Mouse (Mus musculus) MEL (cell line): ENCODE data around the gene Gyg. TPM values are rescaled to one million over a fixed set of nuclear protein-coding genes. Genes with fewer than 3 reads are reported as not detected.

ENCODE experiments used
- DNase-seq: peaks from one replicate; pipeline ENCODE4 v3.0.0; 2011; ENCODE audit warnings: low read depth, low spot score
- H3K27ac ChIP-seq: 2 replicates; pipeline ENCODE4 v1.5.1; 2012; ENCODE audit warnings: low read depth, mild to moderate bottlenecking, control low read depth, low read length, moderate library complexity; ENCODE audit not compliant: control insufficient read depth
- H3K27me3 ChIP-seq, 2 experiments: fragments of 150-350 bp in 1 of 2; sonication (generic) in 1 of 2; 2 replicates each; pipeline ENCODE4 v1.6.1; 2012; ENCODE audit warnings: low read length in 2 of 2, mild to moderate bottlenecking in 2 of 2, improper control_type of control experiment in 1 of 2, moderate library complexity in 1 of 2; ENCODE audit not compliant: insufficient read depth in 2 of 2, control insufficient read depth in 1 of 2
- H3K36me3 ChIP-seq, 2 experiments: 2 replicates each; pipeline ENCODE4 v1.6.1; 2012 to 2014; ENCODE audit warnings: low read length in 2 of 2, improper control_type of control experiment in 1 of 2, inconsistent platforms in 1 of 2, mild to moderate bottlenecking in 1 of 2; ENCODE audit not compliant: insufficient read depth in 2 of 2, control insufficient read depth in 1 of 2
- H3K4me1 ChIP-seq, 2 experiments: fragments of 150-350 bp in 1 of 2; sonication (generic) in 1 of 2; 2 replicates each; pipeline ENCODE4 v1.6.1; 2012; ENCODE audit warnings: low read length in 2 of 2, improper control_type of control experiment in 1 of 2, mild to moderate bottlenecking in 1 of 2; ENCODE audit not compliant: insufficient read depth in 2 of 2, control insufficient read depth in 1 of 2
- H3K4me3 ChIP-seq, 2 experiments: fragments of 150-350 bp in 1 of 2; sonication (generic) in 1 of 2; 2 replicates each; pipeline ENCODE4 v1.5.1; 2012; ENCODE audit warnings: low read depth in 2 of 2, low read length in 2 of 2, mild to moderate bottlenecking in 2 of 2, moderate library complexity in 2 of 2, control low read depth in 1 of 2, improper control_type of control experiment in 1 of 2; ENCODE audit not compliant: control insufficient read depth in 1 of 2, insufficient read depth in 1 of 2
- H3K79me2 ChIP-seq: 2 replicates; pipeline ENCODE4 v1.6.1; 2012; ENCODE audit warnings: mild to moderate bottlenecking, low read length, moderate library complexity; ENCODE audit not compliant: control insufficient read depth, poor library complexity, insufficient read depth
- H3K9ac ChIP-seq: 2 replicates; pipeline ENCODE4 v1.6.1; 2012; ENCODE audit warnings: low read depth, mild to moderate bottlenecking, control low read depth, low read length, moderate library complexity; ENCODE audit not compliant: control insufficient read depth, poor library complexity, severe bottlenecking
- H3K9me3 ChIP-seq: fragments of 150-350 bp; sonication (generic); replicated peaks from 2 replicates; pipeline ENCODE4 v1.6.1; 2012; ENCODE audit warnings: mild to moderate bottlenecking, low read length, improper control_type of control experiment, moderate library complexity; ENCODE audit not compliant: insufficient read depth
- BHLHE40 ChIP-seq: IDR thresholded peaks from 2 replicates; pipeline ENCODE4 v1.6.1; 2012; ENCODE audit warnings: low read depth, mild to moderate bottlenecking, inconsistent platforms, low read length, improper control_type of control experiment, borderline replicate concordance
- CHD1 ChIP-seq: IDR thresholded peaks from 2 replicates; pipeline ENCODE4 v1.6.1; 2012; ENCODE audit warnings: low read depth, mild to moderate bottlenecking, inconsistent platforms, low read length, improper control_type of control experiment
- E2F4 ChIP-seq: IDR thresholded peaks from 2 replicates; pipeline ENCODE4 v1.6.1; 2011; ENCODE audit warnings: low read depth, low read length, improper control_type of control experiment, borderline replicate concordance
- ELF1 ChIP-seq: IDR thresholded peaks from 2 replicates; pipeline ENCODE4 v1.6.1; 2014; ENCODE audit warnings: low read depth, mild to moderate bottlenecking, inconsistent platforms, low read length, improper control_type of control experiment, moderate library complexity
- GABPA ChIP-seq: IDR thresholded peaks from 2 replicates; pipeline ENCODE4 v1.6.1; 2012; ENCODE audit warnings: low read depth, mild to moderate bottlenecking, inconsistent platforms, low read length, improper control_type of control experiment, moderate library complexity
- MAX ChIP-seq: IDR thresholded peaks from 2 replicates; pipeline ENCODE4 v1.6.1; 2011; ENCODE audit warnings: low read length, improper control_type of control experiment
- MEF2A ChIP-seq: IDR thresholded peaks from 2 replicates; pipeline ENCODE4 v1.6.1; 2014; ENCODE audit warnings: low read depth, mild to moderate bottlenecking, inconsistent platforms, low read length, improper control_type of control experiment; ENCODE audit not compliant: poor library complexity, insufficient replicate concordance, severe bottlenecking; ENCODE audit errors: extremely low read depth
- MXI1 ChIP-seq: IDR thresholded peaks from 2 replicates; pipeline ENCODE4 v1.6.1; 2011; ENCODE audit warnings: mild to moderate bottlenecking, low read depth, low read length, improper control_type of control experiment
- MYB ChIP-seq: IDR thresholded peaks from 2 replicates; pipeline ENCODE4 v1.6.1; 2011; ENCODE audit warnings: mild to moderate bottlenecking, low read depth, low read length, improper control_type of control experiment
- MYC ChIP-seq: IDR thresholded peaks from 2 replicates; pipeline ENCODE4 v1.6.1; 2011; ENCODE audit warnings: low read depth, mild to moderate bottlenecking, low read length, improper control_type of control experiment, moderate library complexity
- NELFE ChIP-seq: IDR thresholded peaks from 2 replicates; pipeline ENCODE4 v1.6.1; 2011; ENCODE audit warnings: low read depth, low read length, improper control_type of control experiment
- NRF1 ChIP-seq: IDR thresholded peaks from 2 replicates; pipeline ENCODE4 v1.6.1; 2014; ENCODE audit warnings: low read depth, mild to moderate bottlenecking, inconsistent platforms, low read length, improper control_type of control experiment, moderate library complexity; ENCODE audit not compliant: poor library complexity, insufficient read depth, severe bottlenecking
- POLR2AphosphoS2 ChIP-seq: IDR thresholded peaks from 2 replicates; pipeline ENCODE4 v1.6.1; 2011; ENCODE audit warnings: low read length, improper control_type of control experiment
- POLR2AphosphoS5 ChIP-seq: IDR thresholded peaks from 2 replicates; pipeline ENCODE4 v1.6.1; 2012; ENCODE audit warnings: low read depth, borderline replicate concordance, mild to moderate bottlenecking, inconsistent platforms, low read length, moderate library complexity, mixed read lengths
- RAD21 ChIP-seq: IDR thresholded peaks from 2 replicates; pipeline ENCODE4 v1.6.1; 2011; ENCODE audit warnings: mild to moderate bottlenecking, low read depth, low read length, improper control_type of control experiment
- RCOR1 ChIP-seq: IDR thresholded peaks from 2 replicates; pipeline ENCODE4 v1.6.1; 2012; ENCODE audit warnings: low read depth, mild to moderate bottlenecking, inconsistent platforms, low read length, improper control_type of control experiment
- SIN3A ChIP-seq: IDR thresholded peaks from 2 replicates; pipeline ENCODE4 v1.6.1; 2012; ENCODE audit warnings: low read length, improper control_type of control experiment, inconsistent platforms
- TAL1 ChIP-seq: IDR thresholded peaks from 2 replicates; pipeline ENCODE4 v1.6.1; 2012; ENCODE audit warnings: mild to moderate bottlenecking, inconsistent platforms, low read length, moderate library complexity, mixed read lengths
- TCF12 ChIP-seq: IDR thresholded peaks from 2 replicates; pipeline ENCODE4 v1.6.1; 2014; ENCODE audit warnings: low read depth, mild to moderate bottlenecking, inconsistent platforms, low read length, improper control_type of control experiment, moderate library complexity
- UBTF ChIP-seq: IDR thresholded peaks from 2 replicates; pipeline ENCODE4 v1.6.1; 2012; ENCODE audit warnings: low read depth, mild to moderate bottlenecking, inconsistent platforms, low read length, improper control_type of control experiment, moderate library complexity, borderline replicate concordance; ENCODE audit not compliant: insufficient read depth
- USF2 ChIP-seq, 2 experiments: IDR thresholded peaks; 2 replicates each; pipeline ENCODE4 v1.6.1; 2011 to 2012; ENCODE audit warnings: improper control_type of control experiment in 2 of 2, low read length in 2 of 2, borderline replicate concordance in 1 of 2, inconsistent platforms in 1 of 2, low read depth in 1 of 2, mild to moderate bottlenecking in 1 of 2; ENCODE audit not compliant: insufficient read depth in 1 of 2
- ZKSCAN1 ChIP-seq: IDR thresholded peaks from 2 replicates; pipeline ENCODE4 v1.6.1; 2012; ENCODE audit warnings: low read depth, mild to moderate bottlenecking, inconsistent platforms, low read length, improper control_type of control experiment, moderate library complexity
- ZMIZ1 ChIP-seq: IDR thresholded peaks from 2 replicates; pipeline ENCODE4 v1.6.1; 2012; ENCODE audit warnings: low read depth, mild to moderate bottlenecking, inconsistent platforms, low read length, improper control_type of control experiment, moderate library complexity
- ZNF384 ChIP-seq: IDR thresholded peaks from 2 replicates; pipeline ENCODE4 v1.6.1; 2012; ENCODE audit warnings: low read depth, mild to moderate bottlenecking, inconsistent platforms, low read length, improper control_type of control experiment
- polyA plus RNA-seq, 2 experiments: library from polyadenylated mRNA; stranded (reverse) in 1 of 2; unstranded in 1 of 2; fragments of >175 nt in 1 of 2; fragments of >200 nt in 1 of 2; gene quantifications; 2 replicates each; pipeline versions ENCODE4 v1.2.1 to v1.2.4; 2012; ENCODE audit warnings: low replicate concordance in 2 of 2, low read depth in 1 of 2; ENCODE audit not compliant: insufficient read length in 2 of 2, insufficient read depth in 1 of 2, missing spikeins in 1 of 2
- total RNA-seq: library from RNA; depleted of rRNA; stranded (reverse); fragments of 300-350 nt; gene quantifications from 2 replicates; pipeline ENCODE4 v1.2.3, GENCODE M21; 2012

Gene Gyg
- total and polyA plus RNA-seq, 3 experiments = 23.8 to 207 (median 41.0) TPM

GRCm38 (mm10) chr3:20141679-20142078 is 13.4 kb downstream of the Gyg start:
- DNase-seq = no peak
- no peak overlapping the region for H3K4me3 ChIP-seq
- no peak for TF ChIP-seq SIN3A
- TF ChIP-seq UBTF = no peak
- TF ChIP-seq RCOR1 = no peak
- no peak for TF ChIP-seq GABPA
- TF ChIP-seq MAX = no peak
- no peak for TF ChIP-seq MYB
- TF ChIP-seq MEF2A = no peak
- TF ChIP-seq ZKSCAN1 = no peak
- no peak for TF ChIP-seq NELFE
- no peak for TF ChIP-seq ZNF384
- TF ChIP-seq ELF1 = no peak
- no peak for TF ChIP-seq MYC
- TF ChIP-seq NRF1 = no peak
- TF ChIP-seq ZMIZ1 = no peak
- no peak for TF ChIP-seq POLR2AphosphoS2
- no peak for TF ChIP-seq USF2 (IDR thresholded peaks at IDR 0.05; ENCODE audit: borderline replicate concordance in 1 of 2, insufficient read depth in 1 of 2, low read depth in 1 of 2, low read length in 2 of 2)
- TF ChIP-seq E2F4 = no peak
- TF ChIP-seq MXI1 = no peak
- TF ChIP-seq TCF12 = no peak
- no peak for TF ChIP-seq RAD21
- no peaks in the 10 kb centered on the region for H3K27me3 ChIP-seq
- no peaks in the 10 kb centered on the region for H3K9me3 ChIP-seq
- H3K36me3 ChIP-seq = peaks cover 5% of the 10 kb centered on the region in 2 experiments; a peak in 3 of 4 replicates
- H3K27ac ChIP-seq = no peak overlapping the region
- peaks cover 0 to 8% of the 10 kb centered on the region in 2 experiments; a peak in 2 of 4 replicates for H3K4me1 ChIP-seq
- no peaks in the 10 kb centered on the region for H3K79me2 ChIP-seq
- no peak overlapping the region for H3K9ac ChIP-seq

GRCm38 (mm10) chr3:20141240-20141639 is 13.9 kb downstream of the Gyg start:
- Histone ChIP-seq H3K9me3 (no peaks in the 10 kb centered on the region), H3K79me2 (no peaks in the 10 kb centered on the region), H3K4me3 (no peak overlapping the region), H3K27me3 (no peaks in the 10 kb centered on the region), H3K36me3 (peaks cover 5% of the 10 kb centered on the region in 2 experiments; a peak in 3 of 4 replicates), H3K9ac (no peak overlapping the region), H3K27ac (no peak overlapping the region), H3K4me1 (peaks cover 0 to 8% of the 10 kb centered on the region in 2 experiments; a peak in 2 of 4 replicates)
- TF ChIP-seq MEF2A (no peak), TAL1 (no peak), POLR2AphosphoS5 (no peak), RCOR1 (no peak), CHD1 (no peak), BHLHE40 (no peak)
- DNase-seq = no peak
